Mouse (Mus musculus): ENCODE results near the gene Synj2.

The Synj2 gene

GRCm38 (mm10) chr17:5934554-5935324 is 6.3 kb upstream of the Synj2 start:
- peak; percentile 49 for DNase-seq (ENCODE audit: low read depth, low spot score)

DNA sequence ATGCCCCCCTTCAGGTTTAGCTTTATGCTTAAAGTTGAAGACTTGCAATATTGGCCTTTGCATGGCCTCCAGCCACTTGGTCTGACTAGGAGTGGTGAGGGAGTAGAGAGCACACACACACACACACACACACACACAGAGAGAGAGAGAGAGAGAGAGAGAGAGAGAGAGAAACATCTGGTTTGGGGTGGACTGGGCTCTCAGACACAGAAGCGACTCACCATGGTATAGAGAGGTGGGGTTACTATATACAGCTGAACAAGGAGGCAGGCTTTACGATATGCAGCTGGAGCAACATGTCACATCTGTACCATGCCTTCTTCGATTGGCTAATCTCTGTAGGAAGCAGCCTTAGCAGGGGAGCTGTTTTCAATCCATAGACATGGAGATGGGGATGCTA is 5.4 kb upstream of the Synj2 start:
- DNase-seq (ENCODE audit: low read depth, low spot score): no peak

- no peak for DNase-seq (ENCODE audit: low read depth, low spot score)
Measured at GRCm38 (mm10) chr17:5936276-5936675, 4.8 kb upstream of the Synj2 start.

DNA sequence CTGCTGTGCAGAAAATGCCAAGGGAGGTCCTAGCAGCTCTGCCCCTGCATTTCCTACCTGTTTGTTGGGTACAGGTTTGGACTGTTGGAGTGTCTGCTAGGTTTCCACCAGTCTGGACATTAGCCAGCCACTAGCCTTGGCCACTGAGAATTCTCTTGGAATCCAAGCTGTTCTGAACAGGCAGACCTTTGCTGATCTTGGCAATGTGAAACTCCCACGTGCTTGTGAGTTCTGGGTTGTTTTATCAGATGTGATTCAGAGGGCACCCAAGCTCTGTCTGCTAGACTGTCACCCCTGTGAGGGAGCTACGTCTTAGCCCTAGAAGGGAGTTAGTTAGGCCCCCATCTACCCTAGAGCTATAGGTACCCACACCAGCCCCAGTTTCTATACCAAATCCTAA is 3.6 kb upstream of the Synj2 start:
- no peak for DNase-seq (ENCODE audit: low read depth, low spot score)

GRCm38 (mm10) chr17:5939871-5940270 is 1.2 kb upstream of the Synj2 start:
- no peak for DNase-seq (ENCODE audit: low read depth, low spot score)

DNA sequence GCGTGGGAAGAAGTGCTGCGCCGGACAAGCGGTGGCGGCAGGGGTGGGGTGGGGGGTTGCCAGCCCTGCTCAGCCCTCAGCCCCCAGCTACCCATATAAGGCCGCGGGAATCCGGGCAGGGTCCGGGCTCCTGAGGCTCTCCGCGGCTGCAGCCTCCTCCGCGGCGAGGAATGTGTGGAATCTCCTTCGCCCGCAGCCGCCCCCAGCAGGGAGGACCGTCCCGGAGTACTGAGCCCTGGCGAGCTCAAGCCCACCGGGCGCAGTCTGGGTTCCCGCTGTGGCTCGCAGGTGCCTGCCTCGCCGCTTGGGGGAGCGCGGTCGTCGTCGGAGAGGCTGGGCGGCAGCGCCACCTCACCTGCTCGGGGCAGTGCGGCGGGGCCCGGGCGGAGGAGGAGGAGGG is 288 bp upstream of the Synj2 start:
- DNase-seq (ENCODE audit: low read depth, low spot score): no peak

- no peak for DNase-seq (ENCODE audit: low read depth, low spot score)
Measured at GRCm38 (mm10) chr17:5942156-5942555, 1.1 kb downstream of the Synj2 start.

- no peak for DNase-seq (ENCODE audit: low read depth, low spot score)
Measured at GRCm38 (mm10) chr17:5943053-5943452, 2.0 kb downstream of the Synj2 start.

DNA sequence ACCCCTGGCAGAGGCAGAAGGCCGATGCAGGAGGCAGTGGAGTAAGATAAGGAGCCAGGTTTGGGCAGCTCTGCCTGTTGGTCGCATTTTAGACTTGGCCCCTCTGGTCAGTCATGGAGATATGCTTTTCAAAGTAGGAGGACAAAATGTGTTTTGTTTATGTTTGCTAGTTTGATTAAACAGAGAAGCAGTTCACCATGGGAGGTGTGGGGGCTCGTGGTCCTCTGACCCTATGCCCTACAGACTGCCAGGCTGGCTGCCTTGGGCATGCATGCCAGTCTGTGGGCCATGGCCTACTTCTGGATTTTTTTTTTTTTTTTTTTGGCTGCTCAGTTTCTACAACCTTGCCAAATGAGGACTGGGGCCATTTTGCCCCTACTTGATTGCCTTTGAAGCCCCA is 6.0 kb downstream of the Synj2 start:
- DNase-seq (ENCODE audit: low read depth, low spot score): no peak

GRCm38 (mm10) chr17:5952455-5952854 is 11.4 kb downstream of the Synj2 start:
- no peak for DNase-seq (ENCODE audit: low read depth, low spot score)

- no peak for DNase-seq (ENCODE audit: low read depth, low spot score)
Measured at GRCm38 (mm10) chr17:5956350-5957000, 15.4 kb downstream of the Synj2 start.

DNA sequence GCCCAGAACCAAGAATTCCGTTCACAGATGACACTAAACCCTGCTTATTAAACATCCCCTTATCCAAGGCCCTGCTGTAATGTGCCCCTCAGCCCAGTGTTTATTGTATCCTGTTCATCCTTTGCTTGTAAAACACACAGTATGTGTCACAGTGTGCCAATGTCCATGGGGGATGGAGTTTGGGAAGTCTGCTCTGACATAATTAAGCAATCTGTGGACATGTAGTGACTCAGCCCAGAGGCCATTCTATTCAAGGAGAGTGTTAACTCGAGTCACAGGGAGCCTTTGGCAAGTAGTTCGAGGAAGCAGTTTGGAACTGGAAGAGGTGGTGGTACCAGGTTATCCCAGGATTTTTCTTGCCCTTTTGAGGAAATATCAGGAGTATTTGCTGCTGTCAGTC is 16.0 kb downstream of the Synj2 start:
- DNase-seq (ENCODE audit: low read depth, low spot score): no peak

- no peak for DNase-seq (ENCODE audit: low read depth, low spot score)
Measured at GRCm38 (mm10) chr17:5958229-5958628, 17.1 kb downstream of the Synj2 start.

DNA sequence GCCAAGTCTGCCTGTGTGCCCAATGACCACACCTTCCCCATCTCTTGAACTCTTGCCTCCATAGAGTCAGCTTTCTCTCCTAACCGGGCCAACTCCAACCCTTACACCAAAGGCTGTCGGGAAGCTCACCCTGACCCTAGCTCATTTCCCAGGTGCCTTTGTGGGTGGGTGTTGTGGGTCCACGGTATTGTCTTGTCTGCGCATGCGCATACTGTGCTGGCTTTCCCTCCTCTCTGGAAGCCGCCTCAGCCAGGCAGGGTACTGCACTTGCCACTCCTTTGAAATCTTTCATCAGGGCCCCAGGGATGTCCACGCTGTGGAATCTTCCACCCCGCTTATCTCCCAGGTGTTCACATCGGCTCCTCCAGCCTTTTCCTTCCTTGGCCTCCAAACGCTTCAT is 17.6 kb downstream of the Synj2 start:
- DNase-seq (ENCODE audit: low read depth, low spot score): no peak

DNA sequence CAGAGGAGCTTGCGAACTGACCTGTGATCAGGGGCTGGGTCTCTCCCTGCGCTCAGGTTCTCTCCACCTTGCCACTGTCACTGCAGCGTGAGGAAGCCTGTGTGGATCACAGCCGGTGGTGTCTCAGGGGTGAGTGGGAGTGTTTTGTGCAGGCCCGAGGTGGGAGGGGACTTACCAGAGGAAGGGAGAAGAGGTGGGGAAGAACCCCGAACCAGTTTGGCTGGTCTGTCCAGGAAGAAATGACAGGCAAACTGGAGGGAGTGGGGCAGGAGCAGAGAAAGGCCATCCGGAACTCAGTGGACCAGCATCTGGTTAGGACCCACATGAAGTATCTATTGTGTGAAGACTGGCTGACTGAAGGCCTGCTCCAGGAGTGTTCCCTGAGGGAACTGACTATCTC is 18.0 kb downstream of the Synj2 start:
- no peak for DNase-seq (ENCODE audit: low read depth, low spot score)

DNA sequence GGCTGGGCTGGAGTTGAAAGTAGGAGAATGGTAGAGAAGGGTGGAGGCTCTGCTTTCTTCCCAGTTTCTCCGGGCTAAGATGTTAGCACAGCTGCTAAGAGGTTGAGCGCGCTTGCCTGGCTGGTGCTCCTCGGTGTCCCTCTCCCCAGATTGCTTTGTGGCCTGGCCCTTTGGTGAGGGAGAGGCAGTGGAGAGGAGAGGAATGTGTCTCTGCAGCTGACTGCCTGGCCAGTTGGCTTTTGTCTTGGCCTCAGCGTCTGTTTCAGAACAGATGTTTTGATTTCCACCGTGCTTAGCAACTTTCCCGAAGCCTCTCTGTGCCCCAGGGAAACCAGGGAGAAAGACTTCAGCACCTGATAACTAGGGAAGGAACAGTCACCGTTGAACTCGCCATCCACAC is 18.7 kb downstream of the Synj2 start:
- DNase-seq (ENCODE audit: low read depth, low spot score): no peak

DNA sequence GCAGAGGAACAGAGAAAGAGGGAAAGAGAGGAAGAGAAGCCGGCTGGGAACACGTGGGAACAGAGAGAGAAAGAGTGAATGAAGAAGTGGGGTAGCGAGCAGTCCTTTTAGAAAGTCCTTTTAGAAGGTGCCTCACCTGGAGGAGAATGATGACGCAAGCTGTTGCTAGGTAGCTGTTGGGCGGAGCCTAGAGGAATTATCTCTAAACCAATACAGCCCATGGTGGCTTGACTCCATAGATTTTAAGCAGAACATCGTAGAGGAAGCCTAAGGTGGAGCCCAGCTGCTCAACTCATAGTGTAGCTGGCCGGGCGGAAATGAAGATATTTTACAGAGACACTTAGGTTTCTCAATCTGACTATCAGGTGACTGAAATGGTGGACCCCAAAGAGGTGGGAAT is 22.7 kb downstream of the Synj2 start:
- no peak for DNase-seq (ENCODE audit: low read depth, low spot score)

GRCm38 (mm10) chr17:5965084-5965781 is 24.2 kb downstream of the Synj2 start:
- no peak for DNase-seq (ENCODE audit: low read depth, low spot score)

- peak; percentile 21 for DNase-seq (ENCODE audit: low read depth, low spot score)
Measured at GRCm38 (mm10) chr17:5966706-5967105, 25.6 kb downstream of the Synj2 start.

DNA sequence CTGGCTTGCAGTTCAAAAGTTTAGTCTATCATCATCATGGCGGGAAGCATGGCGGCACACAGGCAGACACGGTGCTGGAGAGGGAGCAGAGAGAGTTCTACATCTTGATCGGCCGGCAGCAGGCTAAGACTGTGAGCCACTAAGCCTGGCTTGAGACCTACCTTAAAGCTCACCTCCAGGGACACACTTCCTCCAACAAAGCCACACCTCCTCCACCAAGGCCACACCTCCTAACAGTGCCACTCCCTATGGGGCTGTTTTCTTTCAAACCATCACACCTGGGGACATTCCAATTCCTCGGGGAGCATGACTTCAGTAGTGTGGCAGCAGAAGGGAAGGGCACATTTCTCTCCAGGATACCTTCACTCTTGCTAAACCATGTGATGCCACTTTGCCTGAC is 27.5 kb downstream of the Synj2 start:
- DNase-seq (ENCODE audit: low read depth, low spot score): no peak

DNA sequence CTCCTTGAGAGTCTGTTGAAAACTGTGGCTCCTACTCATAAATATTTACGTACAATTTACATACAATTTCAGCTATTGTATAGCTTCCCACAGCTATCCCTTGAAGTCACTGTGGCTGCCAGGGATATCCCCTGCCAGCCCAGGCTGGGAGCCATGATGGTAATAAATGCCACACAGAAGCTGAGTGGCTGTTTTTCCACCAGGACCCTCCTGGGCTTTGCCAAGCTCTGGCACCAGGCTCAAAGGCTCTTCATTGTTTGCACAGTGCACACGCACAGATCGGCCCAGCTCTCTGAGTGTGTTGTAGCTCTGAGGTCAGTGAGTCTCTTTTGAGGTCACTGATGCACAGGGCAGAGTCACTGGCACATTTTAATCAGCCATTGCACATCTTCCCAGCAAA is 28.2 kb downstream of the Synj2 start:
- no peak for DNase-seq (ENCODE audit: low read depth, low spot score)

DNA sequence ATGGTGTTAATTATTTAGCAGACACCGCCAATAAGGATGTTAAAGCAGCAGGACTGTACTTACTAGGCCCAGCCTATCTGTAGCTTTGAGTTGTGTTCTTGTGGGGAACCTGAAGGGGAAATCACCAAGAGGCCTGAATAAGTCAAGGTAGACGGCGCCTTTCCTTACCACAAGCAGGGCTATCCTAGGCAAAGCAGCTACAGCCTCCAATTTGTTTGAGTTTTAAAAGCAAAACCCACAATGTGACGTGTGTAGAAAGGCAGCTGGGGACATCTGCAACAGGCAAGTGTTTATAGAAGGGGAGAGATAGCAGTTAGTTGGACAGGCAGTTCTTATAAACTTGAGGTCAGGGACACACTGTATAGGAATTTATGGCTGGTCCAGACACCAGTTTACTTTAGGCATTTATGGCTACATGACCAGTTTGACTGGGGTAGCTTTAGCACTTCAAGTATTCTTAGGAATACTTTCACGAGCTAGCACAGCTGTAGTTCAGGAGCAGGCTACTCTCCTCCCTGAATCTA is 29.3 kb downstream of the Synj2 start:
- DNase-seq (ENCODE audit: low read depth, low spot score): no peak

DNA sequence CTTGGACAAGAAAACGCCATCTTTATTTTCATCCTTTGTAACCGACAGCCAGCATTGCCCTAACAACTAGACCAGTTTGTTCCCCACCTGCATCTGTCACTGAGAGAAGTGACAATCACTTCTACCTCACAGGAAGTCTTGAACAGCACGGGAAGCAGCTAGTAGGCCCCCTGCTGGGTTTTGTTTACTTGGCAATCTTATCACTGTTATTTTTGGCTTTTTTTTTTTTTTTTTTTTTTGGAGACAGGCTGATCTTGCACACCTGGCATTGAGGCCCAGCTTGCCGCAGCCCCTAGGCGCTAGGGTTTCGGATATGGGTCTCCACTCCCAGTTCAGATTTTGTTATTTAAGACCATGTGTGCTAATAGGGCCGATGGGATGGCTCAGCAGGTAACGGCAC is 32.5 kb downstream of the Synj2 start:
- no peak for DNase-seq (ENCODE audit: low read depth, low spot score)

Measured in retina, postnatal 7 days (tissue).